Mouse (Mus musculus) limb, embryonic 11.5 days (tissue): ENCODE results near the gene Zfp330. TPM values are rescaled to one million over a fixed set of nuclear protein-coding genes. Genes with fewer than 3 reads are reported as not detected.

Source experiments
- ATAC-seq: fragments of 200-750 bp; cut with Nextera tagmentation; 2 replicates; pipeline ENCODE4 v1.8.0; 2017; ENCODE audit warnings: low read depth; ENCODE audit not compliant: insufficient number of reproducible peaks, low FRiP score, low TSS enrichment
- DNase-seq: peaks from one replicate; pipeline ENCODE4 v3.0.0-alpha.2; 2015; ENCODE audit warnings: low spot score
- H3K27ac ChIP-seq: fragments of 300-500 bp; sonication (generic); replicated peaks from 2 replicates; pipeline ENCODE4 v1.5.1; 2014; ENCODE audit warnings: low read depth, mild to moderate bottlenecking, low read length
- H3K27me3 ChIP-seq: fragments of 300-500 bp; sonication (generic); 2 replicates; pipeline ENCODE4 v1.6.1; 2014; ENCODE audit warnings: mild to moderate bottlenecking, low read length, mixed read lengths; ENCODE audit not compliant: control insufficient read depth, insufficient read depth
- H3K36me3 ChIP-seq: fragments of 300-500 bp; sonication (generic); 2 replicates; pipeline ENCODE4 v1.6.1; 2014; ENCODE audit warnings: mild to moderate bottlenecking, low read length, moderate library complexity, mixed read lengths; ENCODE audit not compliant: control insufficient read depth, insufficient read depth
- H3K4me1 ChIP-seq: fragments of 300-500 bp; sonication (generic); 2 replicates; pipeline ENCODE4 v1.6.1; 2014; ENCODE audit warnings: low read length, mixed read lengths; ENCODE audit not compliant: control insufficient read depth, insufficient read depth
- H3K4me2 ChIP-seq: fragments of 300-500 bp; sonication (generic); 2 replicates; pipeline ENCODE4 v1.6.1; 2014; ENCODE audit warnings: low read depth, mild to moderate bottlenecking, moderate library complexity; ENCODE audit not compliant: severe bottlenecking
- H3K4me3 ChIP-seq: fragments of 300-500 bp; sonication (generic); 2 replicates; pipeline ENCODE4 v1.5.1; 2014; ENCODE audit warnings: low read depth, low read length
- H3K9ac ChIP-seq: fragments of 300-500 bp; sonication (generic); 2 replicates; pipeline ENCODE4 v1.6.1; 2014; ENCODE audit warnings: mild to moderate bottlenecking, low read length
- H3K9me3 ChIP-seq: fragments of 300-500 bp; sonication (generic); 2 replicates; pipeline ENCODE4 v1.6.1; 2016; ENCODE audit warnings: low read length; ENCODE audit not compliant: control insufficient read depth
- WGBS: fragments of 180-500 bp; shearing (Covaris S2); extraction: QIAGEN DNeasy Blood & Tissue Kit; methylation state at CpG from one replicate; pipeline ENCODE4 v1.1.7; 2014; 5-methylcytosine and 5-hydroxymethylcytosine counted together
- polyA plus RNA-seq: library from polyadenylated mRNA; unstranded; fragments of >200 nt; fragmentation: Nextera tagmentation; extraction: Ambion mirVana; gene quantifications from 2 replicates; pipeline ENCODE4 v1.2.1, GENCODE M21; 2014

Zfp330 gene
- polyA plus RNA-seq, 1 experiment from 2014 or later, result 83.1 TPM

DNA sequence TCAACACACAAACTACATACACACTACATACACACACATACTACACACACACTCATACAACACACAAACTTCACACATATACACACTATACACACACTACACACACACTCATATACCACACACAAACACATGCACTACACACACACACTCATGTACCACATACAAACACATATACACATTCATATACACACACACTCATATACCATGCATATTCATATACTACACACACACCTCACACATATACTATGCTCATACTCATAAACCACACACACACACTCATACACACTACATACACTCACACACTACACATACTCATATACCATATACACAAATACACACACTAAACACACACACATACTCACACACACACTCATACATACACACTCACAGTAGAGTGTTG lies 27.3 kb downstream of the Zfp330 start:
- Histone ChIP-seq H3K4me1 (no peaks in the 10 kb centered on the region), H3K4me2 (no peak overlapping the region), H3K27me3 (no peaks in the 10 kb centered on the region), H3K9ac (no peak overlapping the region), H3K36me3 (no peaks in the 10 kb centered on the region), H3K9me3 (no peaks in the 10 kb centered on the region), H3K4me3 (no peak overlapping the region), H3K27ac (no peak overlapping the region)
- DNase-seq (no peak), ATAC-seq (no peak)

DNA sequence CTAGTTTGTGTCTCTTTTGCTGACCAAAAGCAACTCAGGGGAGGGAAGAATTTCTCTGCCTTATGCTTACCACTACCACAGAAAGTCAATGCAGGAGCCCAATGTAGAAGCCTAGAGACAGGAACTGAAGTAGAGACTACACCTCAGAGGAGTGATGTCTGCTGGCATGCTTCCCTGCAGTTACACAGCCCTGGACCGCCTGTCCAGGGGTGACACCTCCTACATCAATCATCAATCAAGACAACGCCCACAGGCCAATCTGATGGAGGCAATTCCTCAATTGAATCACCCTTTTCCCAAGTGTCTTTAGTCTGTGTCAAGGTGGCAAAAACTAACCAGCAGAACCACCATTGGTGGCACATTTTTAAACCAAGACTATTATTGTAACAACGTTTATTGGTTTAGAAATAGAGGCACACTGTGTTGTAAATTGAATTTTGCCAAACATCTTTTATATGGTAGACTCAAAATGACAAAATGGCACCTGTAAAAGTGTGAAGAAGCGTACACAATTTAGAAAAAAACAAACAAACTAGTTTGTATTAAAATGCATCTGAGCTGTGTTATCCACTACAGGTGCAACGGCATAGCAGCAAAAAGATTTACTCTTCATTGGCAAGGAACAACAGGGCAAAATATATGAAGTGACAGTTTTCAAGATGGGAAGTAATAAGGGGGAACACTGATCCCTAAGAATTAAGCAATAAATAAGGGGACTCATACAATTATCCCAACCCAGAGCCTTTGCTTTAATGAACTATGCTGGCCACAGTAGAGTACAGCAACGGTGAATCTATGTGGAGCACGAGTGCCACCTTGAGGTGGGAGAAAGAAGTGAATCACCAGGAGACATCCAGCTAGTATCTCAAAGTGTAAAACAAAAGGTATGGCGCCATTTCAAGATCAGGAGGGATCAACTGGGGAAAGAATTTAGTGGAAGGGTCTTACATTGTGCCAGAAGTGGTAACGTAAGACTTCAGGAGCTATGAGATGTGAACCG lies 29.8 kb downstream of the Zfp330 start:
- Histone ChIP-seq H3K27me3 (no peaks in the 10 kb centered on the region), H3K36me3 (no peaks in the 10 kb centered on the region), H3K4me1 (no peaks in the 10 kb centered on the region), H3K4me2 (no peak overlapping the region), H3K9ac (no peak overlapping the region), H3K9me3 (no peaks in the 10 kb centered on the region), H3K4me3 (no peak overlapping the region), H3K27ac (no peak overlapping the region)
- 0 out of 2 replicates have a peak, but pooled peaks have one; percentile 47 for ATAC-seq
- DNase-seq, result peak; percentile 80
- 46% methylated on average over 10 of the region's 10 CpGs for WGBS

Other genes starting within 250 kb of the Zfp330 start
- gene Rnf150, start 89.2 kb upstream of the Zfp330 start, polyA plus RNA-seq, result 1.6 and 1.7 TPM in 2 replicates